Comparison of ENCODE assay signal across 24 mouse cellular contexts in the genomic region with DNA sequence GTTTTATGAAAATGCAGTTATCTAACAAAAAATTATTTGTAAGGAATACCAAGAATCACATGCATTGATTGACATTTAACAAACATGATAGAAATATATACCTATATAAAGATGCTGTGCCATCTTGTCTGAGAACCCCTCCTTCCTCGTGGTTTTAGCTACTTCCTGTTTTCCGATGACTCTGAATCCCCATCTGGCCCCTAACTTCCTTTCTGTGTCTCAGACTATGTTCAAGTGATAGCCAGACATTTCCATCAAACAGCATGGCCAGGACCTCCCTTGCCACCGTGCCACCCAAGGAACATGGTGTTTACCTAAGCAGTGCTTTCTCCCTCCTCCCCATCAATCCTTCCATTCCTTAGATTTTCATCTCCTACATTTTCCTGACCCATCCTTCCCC.
DNase-seq lines count a peak whose midpoint lies in the region; TF ChIP-seq lines count a peak whose summit lies in the region.
"Had no signal": no experiment of that assay in that cellular context is flagged by ENCODE, and none has a peak within 500 bp of the region (broad histone marks: within the 10 kb centered on the region; RNA-seq: fewer than 3 reads in every experiment).

No protein-coding gene starts in this region.

- peak in 1 of 2 experiments; percentile 15; a peak in 1 of 4 replicates for TF ChIP-seq EP300 in MEL (IDR thresholded peaks at IDR 0.05; ENCODE audit: low read depth in 1 of 2, low read length in 2 of 2)

- H3K9ac ChIP-seq in MEL (ENCODE audit: control insufficient read depth, low read depth, low read length, poor library complexity, severe bottlenecking), result no peak overlapping the region
- H3K9ac ChIP-seq: hindbrain, embryonic 13.5 days; limb, embryonic 12.5 days; liver, embryonic 14.5 days; midbrain, embryonic 12.5 days had no signal

- DNase-seq in spleen, postnatal 36 days (ENCODE audit: low spot score in 2 of 2), result peak; percentile 46 to 57
- DNase-seq in spleen, adult 12 weeks (ENCODE audit: low spot score), result no peak
- DNase-seq in MEL (ENCODE audit: low read depth, low spot score), result peak; percentile 54
- peak; percentile 45 for DNase-seq in induced T-regulatory cell, adult 2 months (ENCODE audit: low read depth)
- peak; percentile 57 for DNase-seq in splenic B cell, adult 2 months (ENCODE audit: low read depth, low spot score)
- DNase-seq in kidney, postnatal 25 days, result no peak
- DNase-seq in yolk sac, embryonic 10.5 days (ENCODE audit: low spot score), result no peak
- no peak for DNase-seq in ovary, postnatal 14 days (ENCODE audit: low spot score)
- DNase-seq: adrenal gland, postnatal 14 days; cerebellum, adult 8-10 months; gastrocnemius, postnatal 10 days; heart, postnatal 10 days; kidney, adult 11 months; lung, postnatal 10 days; thymus, postnatal 36 days had no signal

- TF ChIP-seq CTCF in MEL (IDR thresholded peaks at IDR 0.05 in 2 of 3, conservative IDR thresholded peaks at IDR 0.05 in 1 of 3; ENCODE audit: control insufficient read depth in 1 of 3, insufficient read depth in 1 of 3, low read depth in 2 of 3, low read length in 3 of 3, poor library complexity in 1 of 3, severe bottlenecking in 1 of 3), result no peak

- H3K9me3 ChIP-seq in MEL (replicated peaks; ENCODE audit: insufficient read depth, low read length), result no peaks in the 10 kb centered on the region
- H3K9me3 ChIP-seq: forebrain, embryonic 10.5 days; heart, embryonic 10.5 days; hindbrain, embryonic 13.5 days; limb, embryonic 12.5 days; midbrain, embryonic 12.5 days had no signal

- no peak overlapping the region for H3K4me3 ChIP-seq in MEL (ENCODE audit: control insufficient read depth in 1 of 2, insufficient read depth in 1 of 2, low read depth in 2 of 2, low read length in 2 of 2)
- H3K4me3 ChIP-seq: forebrain, embryonic 10.5 days; heart, embryonic 10.5 days; hindbrain, embryonic 13.5 days; layer of hippocampus, adult 2 months; limb, embryonic 12.5 days; midbrain, embryonic 12.5 days had no signal

- H3K79me2 ChIP-seq in MEL (ENCODE audit: control insufficient read depth, insufficient read depth, low read length, poor library complexity), result no peaks in the 10 kb centered on the region

- H3K4me1 ChIP-seq in MEL (ENCODE audit: control insufficient read depth in 1 of 2, insufficient read depth in 2 of 2, low read length in 2 of 2), result peaks cover 0 to 3% of the 10 kb centered on the region in 2 experiments; a peak in 3 of 4 replicates
- H3K4me1 ChIP-seq: forebrain, embryonic 10.5 days; heart, embryonic 10.5 days; hindbrain, embryonic 13.5 days; limb, embryonic 12.5 days; midbrain, embryonic 12.5 days had no signal

- no peak for TF ChIP-seq RAD21 in MEL (IDR thresholded peaks at IDR 0.05; ENCODE audit: low read depth, low read length)

- TF ChIP-seq POLR2A in MEL (IDR thresholded peaks at IDR 0.05; ENCODE audit: control insufficient read depth in 1 of 2, insufficient read depth in 1 of 2, low read depth in 1 of 2, low read length in 2 of 2, poor library complexity in 1 of 2), result no peak

- H3K36me3 ChIP-seq in MEL (ENCODE audit: control insufficient read depth in 1 of 2, insufficient read depth in 2 of 2, low read length in 2 of 2), result no peaks in the 10 kb centered on the region
- H3K36me3 ChIP-seq in splenic B cell, adult 2 months (ENCODE audit: control insufficient read depth, insufficient read depth, low read length, poor library complexity, severe bottlenecking), result no peaks in the 10 kb centered on the region
- H3K36me3 ChIP-seq: forebrain, embryonic 10.5 days; heart, embryonic 10.5 days; hindbrain, embryonic 13.5 days; limb, embryonic 12.5 days; midbrain, embryonic 12.5 days had no signal

- no peaks in the 10 kb centered on the region for H3K27me3 ChIP-seq in MEL (ENCODE audit: control insufficient read depth in 1 of 2, insufficient read depth in 2 of 2, low read length in 2 of 2)
- no peaks in the 10 kb centered on the region for H3K27me3 ChIP-seq in splenic B cell, adult 2 months (ENCODE audit: control insufficient read depth, insufficient read depth, low read length, poor library complexity, severe bottlenecking)
- H3K27me3 ChIP-seq: hindbrain, embryonic 13.5 days; limb, embryonic 12.5 days; midbrain, embryonic 12.5 days had no signal

- no peak overlapping the region for H3K27ac ChIP-seq in MEL (ENCODE audit: control insufficient read depth, low read depth, low read length)
- H3K27ac ChIP-seq: forebrain, embryonic 10.5 days; heart, embryonic 10.5 days; hindbrain, embryonic 13.5 days; kidney, postnatal 0 days; layer of hippocampus, adult 2 months; limb, embryonic 12.5 days; liver, embryonic 14.5 days; midbrain, embryonic 12.5 days; stomach, postnatal 0 days had no signal

TF ChIP-seq in MEL, 35 proteins besides CTCF, POLR2A, EP300 and RAD21:
- no peak for TF ChIP-seq KAT2A (conservative IDR thresholded peaks at IDR 0.05; ENCODE audit: low read depth, low read length)
- no peak for TF ChIP-seq CHD2 (IDR thresholded peaks at IDR 0.05; ENCODE audit: low read length)
- TF ChIP-seq TAL1 (IDR thresholded peaks at IDR 0.05; ENCODE audit: low read length), result no peak
- TF ChIP-seq GATA1 (IDR thresholded peaks at IDR 0.05; ENCODE audit: low read depth, low read length), result no peak
- no peak for TF ChIP-seq NRF1 (IDR thresholded peaks at IDR 0.05; ENCODE audit: insufficient read depth, low read depth, low read length, poor library complexity, severe bottlenecking)
- TF ChIP-seq ZKSCAN1 (IDR thresholded peaks at IDR 0.05; ENCODE audit: low read depth, low read length), result no peak
- no peak for TF ChIP-seq GABPA (IDR thresholded peaks at IDR 0.05; ENCODE audit: low read depth, low read length)
- TF ChIP-seq USF1 (IDR thresholded peaks at IDR 0.05; ENCODE audit: low read depth, low read length), result no peak
- no peak for TF ChIP-seq CHD1 (IDR thresholded peaks at IDR 0.05; ENCODE audit: low read depth, low read length)
- no peak for TF ChIP-seq RCOR1 (IDR thresholded peaks at IDR 0.05; ENCODE audit: low read depth, low read length)
- TF ChIP-seq ZNF384 (IDR thresholded peaks at IDR 0.05; ENCODE audit: low read depth, low read length), result no peak
- no peak for TF ChIP-seq ZC3H11A (IDR thresholded peaks at IDR 0.05; ENCODE audit: low read depth, low read length)
- no peak for TF ChIP-seq SIN3A (IDR thresholded peaks at IDR 0.05; ENCODE audit: low read length)
- TF ChIP-seq TCF12 (IDR thresholded peaks at IDR 0.05; ENCODE audit: low read depth, low read length), result no peak
- no peak for TF ChIP-seq HCFC1 (IDR thresholded peaks at IDR 0.05; ENCODE audit: low read depth, low read length)
- no peak for TF ChIP-seq ZMIZ1 (IDR thresholded peaks at IDR 0.05; ENCODE audit: low read depth, low read length)

Comparison
In these comparisons a context has a peak if more than half of its experiments do, and no peak if none do; other contexts are left out.
1. DNase-seq: peak in spleen, postnatal 36 days (2 of 2), MEL (single experiment), induced T-regulatory cell, adult 2 months (single experiment) and splenic B cell, adult 2 months (single experiment); none in spleen, adult 12 weeks (single experiment), kidney, postnatal 25 days (0 of 2), yolk sac, embryonic 10.5 days (single experiment) and ovary, postnatal 14 days (single experiment).